Mouse (Mus musculus): ENCODE measurements around the gene Aak1.

DNA sequence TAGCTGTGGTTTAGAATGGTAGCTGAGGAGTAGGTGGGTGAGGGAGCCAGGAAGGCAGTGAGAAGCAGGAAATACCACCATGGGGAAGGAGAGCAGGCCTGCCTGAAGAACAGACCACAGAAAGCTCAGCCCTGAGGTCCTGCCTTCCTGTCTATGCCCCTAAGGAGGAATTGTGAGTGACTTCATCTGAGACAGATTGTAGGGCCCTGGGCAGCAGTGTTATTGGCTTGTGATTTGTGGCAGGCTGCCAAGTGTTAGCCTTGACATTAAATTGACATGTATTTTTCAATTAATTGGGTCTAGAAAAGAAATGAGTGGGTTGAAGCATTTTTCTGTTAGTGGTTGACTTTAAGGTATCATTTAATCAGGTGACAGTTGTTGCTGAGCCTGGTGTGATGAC, 179.6 kb downstream of the Aak1 start:
- TF ChIP-seq E2F4 (IDR thresholded peaks at IDR 0.05; ENCODE audit: insufficient read depth) (no peak), USF1 (IDR thresholded peaks at IDR 0.05; ENCODE audit: low read depth) (no peak)
